8 mouse cellular contexts compared by ENCODE assay signal in the genomic region with DNA sequence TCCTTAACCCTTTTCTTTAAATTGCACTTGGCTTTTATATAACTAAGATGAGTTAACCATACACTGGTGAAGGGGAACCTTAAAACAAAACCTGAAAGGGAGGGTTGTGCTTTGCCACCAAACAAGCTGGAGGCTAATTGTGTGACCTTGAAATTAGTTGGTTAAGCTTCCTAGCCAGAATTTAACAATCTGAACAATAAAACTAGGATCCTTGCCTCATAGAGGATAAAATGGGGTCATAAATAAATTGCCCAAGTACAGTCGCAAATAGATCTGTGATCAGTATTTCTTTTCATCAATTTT. TPM values are rescaled to one million over a fixed set of nuclear protein-coding genes. Genes with fewer than 3 reads are reported as not detected.
A peak's percentile ranks its signal among the peaks of the same experiment; 100 is the strongest.
DNase-seq lines count a peak whose midpoint lies in the region; ATAC-seq and TF ChIP-seq lines count a peak whose summit lies in the region.

No protein-coding gene starts in this region.

- intact Hi-C loops in left cerebral cortex, postnatal 14 days (cut with DNase I) = loop anchor here (5.0 kb wide), 1 partner anchor 118 kb away; no protein-coding TSS in a partner anchor

- no peak for DNase-seq in kidney, adult 9 months
- no peak for DNase-seq in hindbrain, postnatal 0 days (ENCODE audit: low spot score)
- DNase-seq in midbrain, postnatal 0 days (ENCODE audit: low spot score) = no peak
- DNase-seq in layer of hippocampus, adult 9-10 months (ENCODE audit: low spot score) = no peak
- no peak for DNase-seq in left cerebral cortex, postnatal 14 days (ENCODE audit: low spot score in 2 of 2)

- 53% methylated on average over 1 of the region's 1 CpGs for WGBS in kidney, embryonic 16.5 days
- WGBS in embryonic facial prominence, embryonic 12.5 days = 86% methylated on average over 1 of the region's 1 CpGs
- WGBS in hindbrain, postnatal 0 days = 87% methylated on average over 1 of the region's 1 CpGs
- 83% methylated on average over 1 of the region's 1 CpGs for WGBS in midbrain, postnatal 0 days

- peak overlapping the region; percentile 62 for H3K4me3 ChIP-seq in kidney, embryonic 16.5 days (ENCODE audit: low read length)
- peak overlapping the region; percentile 60 for H3K4me3 ChIP-seq in embryonic facial prominence, embryonic 12.5 days
- peak overlapping the region; percentile 71 for H3K4me3 ChIP-seq in hindbrain, postnatal 0 days (ENCODE audit: low read length)
- H3K4me3 ChIP-seq in midbrain, postnatal 0 days (ENCODE audit: low read depth, low read length) = peak overlapping the region; percentile 61; the same call in 1 of the 2 replicates

- peak overlapping the region; percentile 86; the same call in 1 of the 2 replicates for H3K27ac ChIP-seq in kidney, embryonic 16.5 days (ENCODE audit: low read length)
- no peak overlapping the region for H3K27ac ChIP-seq in embryonic facial prominence, embryonic 12.5 days
- peak overlapping the region; percentile 68 for H3K27ac ChIP-seq in hindbrain, postnatal 0 days
- H3K27ac ChIP-seq in midbrain, postnatal 0 days (ENCODE audit: low read depth, low read length) = peak overlapping the region; percentile 70; the same call in 1 of the 2 replicates

- peak overlapping the region; percentile 64 for H3K9ac ChIP-seq in kidney, embryonic 16.5 days (replicated peaks; ENCODE audit: low read length)
- no peak overlapping the region for H3K9ac ChIP-seq in embryonic facial prominence, embryonic 12.5 days
- H3K9ac ChIP-seq in hindbrain, postnatal 0 days (replicated peaks; ENCODE audit: low read length) = peak overlapping the region; percentile 58; the same call in 1 of the 2 replicates
- H3K9ac ChIP-seq in midbrain, postnatal 0 days (replicated peaks; ENCODE audit: low read length, poor library complexity, severe bottlenecking) = no peak overlapping the region

- ATAC-seq in kidney, embryonic 16.5 days (ENCODE audit: low FRiP score, low TSS enrichment) = no peak
- ATAC-seq in embryonic facial prominence, embryonic 12.5 days (ENCODE audit: insufficient number of reproducible peaks, insufficient read depth, low FRiP score, low TSS enrichment) = no peak
- no peak for ATAC-seq in hindbrain, postnatal 0 days
- no peak for ATAC-seq in midbrain, postnatal 0 days (ENCODE audit: low FRiP score)
- no peak for ATAC-seq in granulocyte monocyte progenitor cell, adult 5-6 weeks (replicated peaks; ENCODE audit: poor library complexity, severe bottlenecking)

- no peaks in the 10 kb centered on the region for H3K27me3 ChIP-seq in kidney, embryonic 16.5 days (ENCODE audit: insufficient read depth, low read length)
- no peaks in the 10 kb centered on the region for H3K27me3 ChIP-seq in embryonic facial prominence, embryonic 12.5 days
- H3K27me3 ChIP-seq in hindbrain, postnatal 0 days (ENCODE audit: insufficient read depth, low read length) = no peaks in the 10 kb centered on the region
- H3K27me3 ChIP-seq in midbrain, postnatal 0 days (ENCODE audit: insufficient read depth, low read length) = no peaks in the 10 kb centered on the region

- peaks cover 8% of the 10 kb centered on the region; the same call in 1 of the 2 replicates for H3K4me1 ChIP-seq in kidney, embryonic 16.5 days (ENCODE audit: insufficient read depth, low read length)
- no peaks in the 10 kb centered on the region for H3K4me1 ChIP-seq in embryonic facial prominence, embryonic 12.5 days
- no peaks in the 10 kb centered on the region for H3K4me1 ChIP-seq in hindbrain, postnatal 0 days (ENCODE audit: insufficient read depth, low read length)
- no peaks in the 10 kb centered on the region for H3K4me1 ChIP-seq in midbrain, postnatal 0 days (ENCODE audit: insufficient read depth, low read length)

- H3K36me3 ChIP-seq in kidney, embryonic 16.5 days (ENCODE audit: insufficient read depth, low read length) = no peaks in the 10 kb centered on the region
- H3K36me3 ChIP-seq in embryonic facial prominence, embryonic 12.5 days = no peaks in the 10 kb centered on the region
- no peaks in the 10 kb centered on the region for H3K36me3 ChIP-seq in hindbrain, postnatal 0 days (ENCODE audit: insufficient read depth, low read length)
- no peaks in the 10 kb centered on the region for H3K36me3 ChIP-seq in midbrain, postnatal 0 days (ENCODE audit: insufficient read depth, low read length)

- peak overlapping the region; percentile 57 for H3K4me2 ChIP-seq in kidney, embryonic 16.5 days (replicated peaks; ENCODE audit: low read depth, low read length)
- peak overlapping the region; percentile 88 for H3K4me2 ChIP-seq in embryonic facial prominence, embryonic 12.5 days (replicated peaks)
- peak overlapping the region; percentile 98 for H3K4me2 ChIP-seq in hindbrain, postnatal 0 days (ENCODE audit: low read depth, low read length)
- peak overlapping the region; percentile 98 for H3K4me2 ChIP-seq in midbrain, postnatal 0 days (ENCODE audit: low read depth, low read length, poor library complexity, severe bottlenecking)

- TF ChIP-seq CTCF in hindbrain, postnatal 0 days (IDR thresholded peaks at IDR 0.05; ENCODE audit: low read depth) = no peak
- no peak for TF ChIP-seq CTCF in midbrain, postnatal 0 days (IDR thresholded peaks at IDR 0.05)

- no peaks in the 10 kb centered on the region for H3K9me3 ChIP-seq in kidney, embryonic 16.5 days (ENCODE audit: low read length)
- no peaks in the 10 kb centered on the region for H3K9me3 ChIP-seq in embryonic facial prominence, embryonic 12.5 days
- no peaks in the 10 kb centered on the region for H3K9me3 ChIP-seq in hindbrain, postnatal 0 days (ENCODE audit: low read length)
- no peaks in the 10 kb centered on the region for H3K9me3 ChIP-seq in midbrain, postnatal 0 days (ENCODE audit: low read length)

RNA-seq across cellular contexts. Expression of gene Nabp1, which starts 0.8 kb away (rescaled TPM):
- 26.0 and 29.3 TPM in 2 replicates for polyA plus RNA-seq in kidney, embryonic 16.5 days (2015; fragmentation: Nextera tagmentation; extraction: Ambion mirVana)
- 5.7 and 6.8 TPM in 2 replicates for polyA plus RNA-seq in embryonic facial prominence, embryonic 12.5 days (2016; fragmentation: Nextera tagmentation; extraction: Ambion mirVana)
- 3.3 and 4.1 TPM in 2 replicates for total RNA-seq in hindbrain, postnatal 0 days (2014; rRNA removed)
- polyA plus RNA-seq in hindbrain, postnatal 0 days (2015; fragmentation: Nextera tagmentation; extraction: Ambion mirVana) = 3.1 and 4.1 TPM in 2 replicates
- total RNA-seq in midbrain, postnatal 0 days (2014; rRNA removed) = 3.5 and 6.1 TPM in 2 replicates
- polyA plus RNA-seq in midbrain, postnatal 0 days (2015; fragmentation: Nextera tagmentation; extraction: Ambion mirVana) = 4.1 and 4.3 TPM in 2 replicates
- 7.0 and 11.7 TPM in 2 replicates for total RNA-seq in granulocyte monocyte progenitor cell, adult 5-6 weeks (2014; fragmentation: Nextera tagmentation)
- total RNA-seq in granulocyte monocyte progenitor cell, adult 5-6 weeks (2017) = 14.7 and 29.9 TPM in 2 replicates
- total RNA-seq in left cerebral cortex, postnatal 14 days (2021) = 10 to 100 TPM; 11.7 to 15.9 TPM

Comparison
In these comparisons a context has a peak if more than half of its experiments do, and no peak if none do; other contexts are left out.
1. H3K9ac ChIP-seq: peak in kidney, embryonic 16.5 days (single experiment) and hindbrain, postnatal 0 days (single experiment); none in embryonic facial prominence, embryonic 12.5 days (single experiment) and midbrain, postnatal 0 days (single experiment).
2. Peak in every context shown above with its lines, with median percentiles within 50 percentile points of each other: H3K4me2 ChIP-seq and H3K4me3 ChIP-seq.